Mouse (Mus musculus) stomach, embryonic 16.5 days (tissue): ENCODE results near the gene Lyrm7. TPM values are rescaled to one million over a fixed set of nuclear protein-coding genes. Genes with fewer than 3 reads are reported as not detected.

Experiments
- ATAC-seq: fragments of 200-750 bp; cut with Nextera tagmentation; 2 replicates; pipeline ENCODE4 v1.8.0; 2017; ENCODE audit warnings: moderate number of reproducible peaks, moderate TSS enrichment; ENCODE audit not compliant: insufficient read depth, low FRiP score
- H3K27ac ChIP-seq: fragments of 300-500 bp; sonication (generic); 2 replicates; pipeline ENCODE4 v1.5.1; 2014; ENCODE audit warnings: low read length
- H3K27me3 ChIP-seq: fragments of 300-500 bp; sonication (generic); 2 replicates; pipeline ENCODE4 v1.6.1; 2014; ENCODE audit warnings: low read length, control low read depth, mixed read lengths; ENCODE audit not compliant: control insufficient read depth, insufficient read depth
- H3K36me3 ChIP-seq: fragments of 300-500 bp; sonication (generic); 2 replicates; pipeline ENCODE4 v1.6.1; 2014; ENCODE audit warnings: low read length; ENCODE audit not compliant: control insufficient read depth, insufficient read depth
- H3K4me1 ChIP-seq: fragments of 300-500 bp; sonication (generic); 2 replicates; pipeline ENCODE4 v1.6.1; 2014; ENCODE audit warnings: low read length, control low read depth, mixed read lengths; ENCODE audit not compliant: control insufficient read depth, insufficient read depth
- H3K4me2 ChIP-seq: fragments of 300-500 bp; sonication (generic); 2 replicates; pipeline ENCODE4 v1.6.1; 2014; ENCODE audit warnings: low read depth, low read length, mixed read lengths
- H3K4me3 ChIP-seq: fragments of 300-500 bp; sonication (generic); replicated peaks from 2 replicates; pipeline ENCODE4 v1.5.1; 2014; ENCODE audit warnings: mild to moderate bottlenecking, low read length
- H3K9ac ChIP-seq: fragments of 300-500 bp; sonication (generic); 2 replicates; pipeline ENCODE4 v1.6.1; 2014; ENCODE audit warnings: low read length
- H3K9me3 ChIP-seq: fragments of 300-500 bp; sonication (generic); replicated peaks from 2 replicates; pipeline ENCODE4 v1.6.1; 2016; ENCODE audit warnings: low read length, control low read depth; ENCODE audit not compliant: control insufficient read depth
- WGBS: fragments of 180-500 bp; shearing (Covaris S2); extraction: QIAGEN DNeasy Blood & Tissue Kit; methylation state at CpG from one replicate; pipeline ENCODE4 v1.1.7; 2014; 5-methylcytosine and 5-hydroxymethylcytosine counted together
- polyA plus RNA-seq: library from polyadenylated mRNA; unstranded; fragments of >200 nt; fragmentation: Nextera tagmentation; extraction: Ambion mirVana; gene quantifications from 2 replicates; pipeline ENCODE4 v1.2.1, GENCODE M21; 2015

Lyrm7 gene
- polyA plus RNA-seq, 1 experiment from 2014 or later, result 10.5 TPM

DNA sequence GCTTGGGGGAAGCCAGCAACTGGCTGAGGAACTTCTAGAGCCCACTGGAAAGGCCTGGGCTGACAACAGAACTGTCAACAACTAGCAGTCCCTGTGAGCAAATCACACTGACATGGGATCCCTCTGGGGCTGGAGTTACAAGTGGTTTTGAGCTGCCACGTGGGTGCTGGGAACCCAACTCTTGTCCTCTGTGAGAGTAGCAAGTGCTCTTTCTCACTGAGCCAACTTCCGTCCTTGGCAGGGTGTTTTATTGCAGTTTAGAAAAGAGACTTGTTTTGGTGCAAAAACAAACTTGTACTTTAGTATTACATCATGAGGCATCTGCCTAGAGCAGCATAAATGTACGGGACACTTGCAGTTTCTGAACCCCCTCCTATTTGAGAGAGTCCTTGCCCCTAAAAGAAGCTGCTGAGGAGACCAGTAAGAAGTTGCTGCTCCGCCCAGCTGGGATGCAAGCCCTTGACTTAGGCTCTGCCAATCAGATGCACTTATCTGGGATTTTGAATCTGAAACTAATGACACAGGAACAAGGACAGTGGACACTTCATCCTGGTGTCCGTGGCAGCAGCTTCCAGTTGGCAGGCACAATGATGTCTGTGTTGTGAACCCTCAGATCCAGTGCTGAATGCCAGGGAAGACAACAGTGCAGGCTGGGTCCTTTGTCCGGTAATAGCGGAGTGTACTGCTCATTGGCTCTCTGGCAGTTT is 11.3 kb upstream of the Lyrm7 start:
- Histone ChIP-seq H3K4me3 (no peak overlapping the region), H3K9me3 (no peaks in the 10 kb centered on the region), H3K36me3 (peaks cover 31% of the 10 kb centered on the region), H3K27me3 (no peaks in the 10 kb centered on the region), H3K4me2 (no peak overlapping the region), H3K4me1 (peaks cover 12% of the 10 kb centered on the region), H3K9ac (no peak overlapping the region), H3K27ac (no peak overlapping the region)
- WGBS, result 80% methylated on average over 7 of the region's 7 CpGs
- ATAC-seq, result no peak

DNA sequence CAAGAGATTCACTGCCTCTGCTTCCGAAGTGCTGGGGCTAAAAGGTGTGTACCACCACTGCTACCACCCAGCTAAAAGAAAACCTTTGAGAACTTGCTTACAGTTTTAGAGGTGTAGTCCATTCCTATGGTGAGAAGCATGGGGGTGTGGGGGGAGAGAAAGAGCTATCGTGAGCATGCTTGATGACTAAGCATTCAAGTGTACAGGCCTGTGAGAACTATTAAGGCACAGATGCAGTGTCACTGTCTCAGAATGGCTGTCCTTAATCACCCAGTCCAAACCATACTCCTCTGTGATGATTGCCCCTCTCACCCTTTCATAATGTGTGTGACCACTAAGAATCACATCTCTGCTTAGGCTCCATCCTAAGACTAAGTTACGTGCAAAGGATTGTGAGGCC is 8.6 kb upstream of the Lyrm7 start:
- WGBS, result 76% methylated on average over 3 of the region's 3 CpGs
- Histone ChIP-seq H3K4me3 (no peak overlapping the region), H3K4me2 (no peak overlapping the region), H3K4me1 (peaks cover 12% of the 10 kb centered on the region), H3K36me3 (peaks cover 30% of the 10 kb centered on the region), H3K27me3 (no peaks in the 10 kb centered on the region), H3K27ac (no peak overlapping the region), H3K9me3 (no peaks in the 10 kb centered on the region), H3K9ac (no peak overlapping the region)
- no peak for ATAC-seq

DNA sequence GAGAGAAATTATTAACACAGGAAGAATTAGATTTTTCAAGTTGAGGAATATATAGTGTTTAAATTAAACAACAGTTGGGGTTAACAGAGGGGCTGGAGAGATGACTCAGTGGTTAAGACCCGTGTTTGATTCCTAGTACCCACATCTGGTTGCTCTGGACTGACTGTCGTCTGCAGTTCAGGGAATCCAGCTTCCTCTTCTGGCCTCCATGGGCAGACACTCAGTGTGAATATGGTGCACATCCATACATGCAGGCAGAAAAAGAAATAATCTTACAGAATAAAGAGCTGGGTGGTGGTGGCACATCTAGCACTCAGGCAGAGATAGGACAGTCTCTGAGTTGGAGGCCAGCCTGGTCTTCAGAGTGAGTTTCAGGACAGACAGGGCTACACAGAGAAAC is 7.7 kb upstream of the Lyrm7 start:
- ATAC-seq, result no peak
- H3K9me3 ChIP-seq, result no peaks in the 10 kb centered on the region
- no peak overlapping the region for H3K27ac ChIP-seq
- H3K4me3 ChIP-seq, result no peak overlapping the region
- peaks cover 12% of the 10 kb centered on the region for H3K4me1 ChIP-seq
- H3K4me2 ChIP-seq, result no peak overlapping the region
- no peaks in the 10 kb centered on the region for H3K27me3 ChIP-seq
- 47% methylated on average over 2 of the region's 2 CpGs for WGBS
- no peak overlapping the region for H3K9ac ChIP-seq
- peaks cover 24% of the 10 kb centered on the region for H3K36me3 ChIP-seq

DNA sequence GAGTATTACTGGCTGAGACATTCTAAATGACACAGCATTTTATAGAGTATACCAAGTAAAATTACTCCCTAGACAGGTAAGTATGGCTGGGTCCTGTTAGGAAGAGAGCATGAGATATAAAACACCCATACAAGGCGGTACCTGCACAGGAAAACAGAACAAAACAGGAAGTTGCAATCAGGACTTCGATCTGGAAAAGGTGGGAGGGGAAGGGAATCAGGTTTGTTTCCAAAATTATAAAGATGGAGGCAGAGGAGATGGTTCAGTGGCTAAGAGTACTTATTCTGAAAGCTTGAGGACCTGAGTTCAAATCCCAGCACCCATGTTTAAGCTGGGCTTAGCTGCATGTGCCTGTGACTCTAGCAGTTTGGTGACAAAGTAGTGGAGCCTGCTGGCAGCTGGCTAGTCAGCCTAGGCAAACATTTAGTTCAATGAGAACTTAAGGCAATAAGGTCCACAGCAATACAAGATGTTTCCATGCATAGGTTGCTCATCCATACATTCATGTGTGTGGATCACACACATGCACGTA is 7.3 kb upstream of the Lyrm7 start:
- Histone ChIP-seq H3K4me1 (peaks cover 12% of the 10 kb centered on the region), H3K36me3 (peaks cover 19% of the 10 kb centered on the region; the same call in 1 of the 2 replicates), H3K4me3 (peak overlapping the region; percentile 86; the same call in 1 of the 2 replicates), H3K4me2 (peak overlapping the region; percentile 66), H3K27me3 (no peaks in the 10 kb centered on the region), H3K9ac (no peak overlapping the region), H3K9me3 (no peaks in the 10 kb centered on the region), H3K27ac (no peak overlapping the region)
- WGBS, result 81% methylated on average over 3 of the region's 3 CpGs
- ATAC-seq, result no peak

DNA sequence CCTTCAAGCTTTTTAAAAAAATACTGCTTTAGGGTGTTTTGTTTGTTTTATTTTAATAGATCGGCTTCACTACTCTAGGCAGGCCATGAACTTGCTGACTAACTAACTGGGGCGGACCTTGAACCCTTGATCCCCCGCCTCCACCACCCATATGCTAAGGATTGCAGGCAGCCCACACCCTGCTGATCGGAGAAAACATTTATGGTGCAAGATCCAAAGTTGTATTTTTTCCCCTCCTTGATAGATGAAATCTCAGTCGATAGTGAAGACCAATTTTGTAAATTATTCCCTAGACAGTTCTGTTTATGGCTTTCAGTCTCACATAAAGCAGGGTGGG is 6.3 kb upstream of the Lyrm7 start:
- H3K4me1 ChIP-seq, result peaks cover 12% of the 10 kb centered on the region
- under 1% methylated on average over 5 of the region's 5 CpGs for WGBS
- H3K9ac ChIP-seq, result peak overlapping the region; percentile 98
- H3K27me3 ChIP-seq, result no peaks in the 10 kb centered on the region
- peak overlapping the region; percentile 86 for H3K4me3 ChIP-seq
- H3K4me2 ChIP-seq, result peak overlapping the region; percentile 66
- ATAC-seq, result peak; percentile 53; the same call in 1 of the 2 replicates
- H3K27ac ChIP-seq, result peak overlapping the region; percentile 96
- H3K9me3 ChIP-seq, result no peaks in the 10 kb centered on the region
- peaks cover 16% of the 10 kb centered on the region; the same call in 1 of the 2 replicates for H3K36me3 ChIP-seq

DNA sequence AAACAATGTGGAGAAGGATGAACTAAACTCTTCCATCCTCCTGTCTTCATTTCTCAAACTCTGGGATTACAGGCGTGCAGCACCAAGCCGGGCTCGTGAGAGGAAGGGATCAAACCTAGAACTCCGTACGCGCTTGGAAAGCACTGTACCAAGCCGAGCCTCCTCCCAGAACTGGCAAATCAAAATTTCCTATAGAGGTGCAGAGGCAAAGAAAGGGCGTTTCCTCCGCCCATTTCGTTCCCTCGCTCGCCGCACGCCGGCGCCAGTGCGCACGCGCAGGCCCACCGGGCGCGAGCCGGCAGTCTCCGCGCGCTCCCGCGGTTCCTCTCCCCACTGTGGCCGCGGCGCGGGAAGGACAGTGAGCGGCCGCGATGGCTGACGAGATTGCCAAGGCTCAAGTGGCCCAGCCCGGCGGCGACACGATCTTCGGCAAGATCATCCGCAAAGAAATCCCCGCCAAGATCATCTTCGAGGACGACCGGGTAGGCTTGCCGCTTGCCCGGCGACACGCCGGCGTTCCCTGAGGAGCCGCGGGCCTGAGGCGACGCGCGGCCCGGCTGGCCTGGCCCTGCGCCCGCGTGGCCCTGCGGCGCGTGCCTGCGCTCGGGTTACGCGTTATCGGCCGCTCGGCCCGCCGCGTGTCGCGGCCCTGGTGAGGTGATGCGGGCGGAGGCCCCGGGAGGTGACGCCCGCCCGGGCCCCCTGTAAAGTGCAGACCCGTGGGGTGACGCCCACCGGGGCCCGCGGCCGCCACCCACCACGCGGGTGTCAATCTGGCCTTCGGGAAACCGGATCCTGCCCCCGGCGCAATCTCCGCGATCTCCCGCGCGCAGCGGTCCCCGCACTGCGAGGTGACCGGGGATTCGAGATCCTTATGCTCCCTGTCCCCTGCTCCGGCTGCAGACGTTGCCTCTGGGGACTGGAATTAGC is 5.7 kb upstream of the Lyrm7 start, which contains the start of gene Hint1:
Hint1 (plus strand) TSS at position 265 of the 930 bp plus-strand sequence.
- Histone ChIP-seq H3K4me2 (peak within 1 kb of the TSS; percentile 66), H3K36me3 (peaks cover 15% of the 10 kb centered on the region; the same call in 1 of the 2 replicates), H3K9me3 (no peaks in the 10 kb centered on the region), H3K4me3 (peak within 1 kb of the TSS; percentile 86), H3K9ac (peak within 1 kb of the TSS; percentile 98), H3K27me3 (no peaks in the 10 kb centered on the region), H3K4me1 (peaks cover 12% of the 10 kb centered on the region), H3K27ac (peak within 1 kb of the TSS; percentile 96)
- under 1% methylated on average over 106 of the region's 107 CpGs for WGBS
- ATAC-seq, result peak; percentile 82

DNA sequence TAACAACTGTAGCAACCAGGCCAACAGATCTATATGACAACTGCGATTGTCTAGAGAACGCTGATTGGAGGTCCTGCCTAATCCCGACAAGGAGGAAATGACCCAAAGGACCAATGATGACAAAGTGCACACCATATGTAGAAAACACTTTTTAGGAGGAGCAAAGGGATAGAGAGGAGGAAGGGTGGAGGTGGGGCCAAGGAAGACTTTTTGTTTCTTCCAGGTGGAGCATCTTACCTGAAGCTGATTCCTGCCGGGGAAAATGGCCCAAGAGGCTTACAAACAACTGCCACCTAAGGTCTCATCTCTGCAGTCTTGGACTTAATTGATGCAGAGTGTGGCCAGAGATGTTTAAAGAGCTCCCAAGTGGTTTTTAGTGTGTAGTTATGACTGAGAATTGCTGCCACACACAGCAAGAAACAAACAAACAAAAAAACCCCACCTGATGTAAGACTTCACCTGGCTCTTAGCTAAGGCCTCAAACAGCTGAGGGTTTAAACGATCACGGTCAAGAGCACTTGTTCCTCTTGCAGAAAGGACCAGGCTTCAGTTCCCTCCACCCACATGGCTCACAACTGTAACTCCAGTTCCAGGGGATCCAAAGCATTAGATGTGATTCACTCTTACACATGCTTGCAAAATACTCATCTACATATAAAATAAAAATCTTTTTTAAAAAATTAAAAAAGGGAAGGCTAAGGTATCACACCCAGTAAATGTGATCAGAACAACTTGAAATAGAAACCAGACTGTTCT is 4.8 kb upstream of the Lyrm7 start:
- Histone ChIP-seq H3K27me3 (no peaks in the 10 kb centered on the region), H3K9me3 (no peaks in the 10 kb centered on the region), H3K4me2 (peak overlapping the region; percentile 66), H3K36me3 (peaks cover 9% of the 10 kb centered on the region; the same call in 1 of the 2 replicates), H3K4me1 (peaks cover 12% of the 10 kb centered on the region), H3K9ac (peak overlapping the region; percentile 98), H3K4me3 (peak overlapping the region; percentile 86), H3K27ac (peak overlapping the region; percentile 96)
- WGBS, result 65% methylated on average over 6 of the region's 6 CpGs
- no peak for ATAC-seq

DNA sequence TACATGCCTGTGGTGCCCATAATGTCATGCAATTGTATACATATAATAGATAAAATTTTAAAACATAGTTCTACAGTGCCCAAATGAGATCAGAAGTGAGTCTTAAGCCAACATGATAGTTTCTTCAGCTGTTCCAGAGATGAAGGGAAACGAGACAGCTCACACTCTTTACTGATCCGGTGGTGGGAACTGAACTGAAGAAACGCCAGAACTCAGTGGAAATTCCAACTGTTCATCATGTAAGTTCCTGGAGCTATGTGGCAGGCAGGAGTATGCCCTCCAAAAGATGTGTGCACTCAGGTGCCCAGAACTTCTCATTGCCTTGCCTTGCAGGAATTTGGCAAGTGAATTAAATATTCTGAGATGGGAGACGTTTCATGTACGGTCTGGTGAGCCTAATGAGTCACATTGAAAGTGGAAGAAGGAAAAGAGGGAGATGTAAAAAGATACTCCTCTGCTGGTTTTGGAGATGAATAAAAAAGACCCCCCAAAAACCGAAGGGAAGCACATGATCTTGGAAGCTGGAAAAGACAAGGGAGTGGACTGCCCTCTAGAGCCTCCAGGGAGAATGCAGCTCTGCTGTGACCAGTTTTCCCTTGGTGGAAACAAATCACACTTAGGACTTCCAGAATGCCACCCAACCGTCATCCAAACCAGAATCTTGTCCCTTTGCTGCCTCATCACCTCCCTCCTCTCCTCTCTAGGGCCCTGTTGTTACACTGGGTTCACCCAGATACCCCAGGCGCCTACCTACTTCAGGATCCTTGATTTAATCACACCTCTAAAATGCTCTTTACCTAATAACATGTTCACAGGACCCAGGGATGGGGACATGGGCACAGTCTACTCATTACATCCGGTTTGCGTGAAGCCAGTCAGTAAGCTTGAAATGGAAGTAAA is 2.2 kb upstream of the Lyrm7 start:
- 44% methylated on average over 10 of the region's 10 CpGs for WGBS
- no peak overlapping the region for H3K9ac ChIP-seq
- no peak overlapping the region for H3K4me2 ChIP-seq
- peaks cover 7% of the 10 kb centered on the region for H3K4me1 ChIP-seq
- H3K36me3 ChIP-seq, result no peaks in the 10 kb centered on the region
- no peak for ATAC-seq
- no peaks in the 10 kb centered on the region for H3K9me3 ChIP-seq
- no peak overlapping the region for H3K27ac ChIP-seq
- H3K27me3 ChIP-seq, result no peaks in the 10 kb centered on the region
- no peak overlapping the region for H3K4me3 ChIP-seq
